Mouse (Mus musculus) forebrain, embryonic 13.5 days (tissue): ENCODE results near the gene Pwwp2a. TPM values are rescaled to one million over a fixed set of nuclear protein-coding genes. Genes with fewer than 3 reads are reported as not detected.
A peak's percentile ranks its signal among the peaks of the same experiment; 100 is the strongest.

ENCODE experiments used
- ATAC-seq: fragments of 200-750 bp; cut with Nextera tagmentation; 2 replicates; pipeline ENCODE4 v1.8.0; 2017
- H3K27ac ChIP-seq: fragments of 300-500 bp; sonication (generic); 2 replicates; pipeline ENCODE4 v1.5.1; 2015; ENCODE audit warnings: inconsistent platforms, mild to moderate bottlenecking, moderate library complexity
- H3K27me3 ChIP-seq: fragments of 300-500 bp; sonication (generic); 2 replicates; pipeline ENCODE4 v1.6.1; 2015; ENCODE audit warnings: mild to moderate bottlenecking, inconsistent platforms
- H3K36me3 ChIP-seq: fragments of 300-500 bp; sonication (generic); 2 replicates; pipeline ENCODE4 v1.6.1; 2015; ENCODE audit warnings: mild to moderate bottlenecking, inconsistent platforms; ENCODE audit not compliant: poor library complexity, severe bottlenecking
- H3K4me1 ChIP-seq: fragments of 300-500 bp; sonication (generic); 2 replicates; pipeline ENCODE4 v1.6.1; 2015; ENCODE audit warnings: inconsistent platforms
- H3K4me2 ChIP-seq: fragments of 300-500 bp; sonication (generic); 2 replicates; pipeline ENCODE4 v1.6.1; 2015; ENCODE audit warnings: inconsistent platforms, mild to moderate bottlenecking, moderate library complexity
- H3K4me3 ChIP-seq: fragments of 300-500 bp; sonication (generic); 2 replicates; pipeline ENCODE4 v1.5.1; 2015; ENCODE audit warnings: mild to moderate bottlenecking, inconsistent platforms
- H3K9ac ChIP-seq: fragments of 300-500 bp; sonication (generic); 2 replicates; pipeline ENCODE4 v1.6.1; 2015; ENCODE audit warnings: mild to moderate bottlenecking, inconsistent platforms
- H3K9me3 ChIP-seq: fragments of 300-500 bp; sonication (generic); replicated peaks from 2 replicates; pipeline ENCODE4 v1.6.1; 2016; ENCODE audit warnings: inconsistent platforms
- WGBS: fragments of 180-500 bp; shearing (Covaris S2); methylation state at CpG from one replicate; pipeline ENCODE4 v1.1.7; 2015; 5-methylcytosine and 5-hydroxymethylcytosine counted together
- polyA plus RNA-seq: library from polyadenylated mRNA; unstranded; fragments of >200 nt; fragmentation: Nextera tagmentation; extraction: Ambion mirVana; gene quantifications from 2 replicates; pipeline ENCODE4 v1.2.1, GENCODE M21; 2015

Pwwp2a gene
- polyA plus RNA-seq, 1 experiment from 2014 or later: 28.4 TPM

GRCm38 (mm10) chr11:43667038-43667745 lies 14.6 kb upstream of the Pwwp2a start:
- H3K4me2 ChIP-seq: no peak overlapping the region
- no peaks in the 10 kb centered on the region for H3K9me3 ChIP-seq
- WGBS: 43% methylated on average over 19 of the region's 19 CpGs
- H3K27ac ChIP-seq: no peak overlapping the region; the same call in 1 of the 2 replicates
- no peak overlapping the region for H3K4me3 ChIP-seq
- H3K27me3 ChIP-seq: no peaks in the 10 kb centered on the region
- 0 out of 2 replicates have a peak, but pooled peaks cover 4% of the 10 kb centered on the region for H3K4me1 ChIP-seq
- H3K36me3 ChIP-seq: no peaks in the 10 kb centered on the region
- peak; percentile 59; the same call in 1 of the 2 replicates for ATAC-seq
- no peak overlapping the region for H3K9ac ChIP-seq

GRCm38 (mm10) chr11:43682415-43683217 lies 818 bp downstream of the Pwwp2a start:
- H3K27ac ChIP-seq: peak overlapping the region; percentile 95
- no peaks in the 10 kb centered on the region for H3K9me3 ChIP-seq
- peak overlapping the region; percentile 68 for H3K4me2 ChIP-seq
- peak overlapping the region; percentile 88 for H3K4me3 ChIP-seq
- H3K9ac ChIP-seq: peak overlapping the region; percentile 98
- H3K36me3 ChIP-seq: peaks cover 5% of the 10 kb centered on the region; the same call in 1 of the 2 replicates
- WGBS: 1% methylated on average over 61 of the region's 72 CpGs
- H3K4me1 ChIP-seq: peaks cover 32% of the 10 kb centered on the region
- no peaks in the 10 kb centered on the region for H3K27me3 ChIP-seq
- peak; percentile 16 for ATAC-seq

GRCm38 (mm10) chr11:43688850-43689249 lies 7.1 kb downstream of the Pwwp2a start:
- Histone ChIP-seq H3K27ac (no peak overlapping the region), H3K27me3 (no peaks in the 10 kb centered on the region), H3K36me3 (peaks cover 54% of the 10 kb centered on the region), H3K4me3 (no peak overlapping the region), H3K4me2 (no peak overlapping the region), H3K9ac (no peak overlapping the region), H3K4me1 (peaks cover 16% of the 10 kb centered on the region), H3K9me3 (no peaks in the 10 kb centered on the region)
- 94% methylated on average over 1 of the region's 1 CpGs for WGBS
- ATAC-seq: no peak

- no peak overlapping the region for H3K27ac ChIP-seq
- WGBS: 86% methylated on average over 4 of the region's 4 CpGs
- H3K36me3 ChIP-seq: peaks cover 54% of the 10 kb centered on the region
Measured at GRCm38 (mm10) chr11:43696623-43697022, 14.8 kb downstream of the Pwwp2a start.

GRCm38 (mm10) chr11:43698621-43699020 lies 16.8 kb downstream of the Pwwp2a start:
- Histone ChIP-seq H3K4me1 (no peaks in the 10 kb centered on the region), H3K4me3 (no peak overlapping the region), H3K27ac (no peak overlapping the region), H3K36me3 (peaks cover 40% of the 10 kb centered on the region), H3K4me2 (no peak overlapping the region), H3K9ac (no peak overlapping the region), H3K27me3 (no peaks in the 10 kb centered on the region), H3K9me3 (no peaks in the 10 kb centered on the region)
- ATAC-seq: no peak
- 88% methylated on average over 5 of the region's 5 CpGs for WGBS

More at GRCm38 (mm10) chr11:43696623-43697022, 14.8 kb downstream of the Pwwp2a start:
- no peak overlapping the region for H3K4me3 ChIP-seq
- no peaks in the 10 kb centered on the region for H3K4me1 ChIP-seq
- ATAC-seq: no peak
- H3K9me3 ChIP-seq: no peaks in the 10 kb centered on the region
- no peak overlapping the region for H3K4me2 ChIP-seq
- H3K27me3 ChIP-seq: no peaks in the 10 kb centered on the region
- no peak overlapping the region for H3K9ac ChIP-seq

- Histone ChIP-seq H3K27ac (no peak overlapping the region), H3K36me3 (peaks cover 43% of the 10 kb centered on the region), H3K4me3 (no peak overlapping the region), H3K9me3 (no peaks in the 10 kb centered on the region), H3K27me3 (no peaks in the 10 kb centered on the region), H3K4me2 (no peak overlapping the region), H3K9ac (no peak overlapping the region), H3K4me1 (no peaks in the 10 kb centered on the region)
- 95% methylated on average over 3 of the region's 3 CpGs for WGBS
- ATAC-seq: no peak
Measured at GRCm38 (mm10) chr11:43700291-43700690, 18.5 kb downstream of the Pwwp2a start.

GRCm38 (mm10) chr11:43703552-43703951 lies 21.8 kb downstream of the Pwwp2a start:
- Histone ChIP-seq H3K9ac (no peak overlapping the region), H3K9me3 (no peaks in the 10 kb centered on the region), H3K4me3 (no peak overlapping the region), H3K4me2 (no peak overlapping the region), H3K4me1 (no peaks in the 10 kb centered on the region), H3K36me3 (peaks cover 42% of the 10 kb centered on the region), H3K27ac (no peak overlapping the region), H3K27me3 (no peaks in the 10 kb centered on the region)
- ATAC-seq: no peak
- 73% methylated on average over 1 of the region's 1 CpGs for WGBS

- H3K4me1 ChIP-seq: no peaks in the 10 kb centered on the region
- H3K36me3 ChIP-seq: peaks cover 42% of the 10 kb centered on the region
- H3K9ac ChIP-seq: no peak overlapping the region
- H3K4me2 ChIP-seq: no peak overlapping the region
- no peaks in the 10 kb centered on the region for H3K9me3 ChIP-seq
- ATAC-seq: no peak
- H3K27me3 ChIP-seq: no peaks in the 10 kb centered on the region
- 92% methylated on average over 10 of the region's 10 CpGs for WGBS
- H3K27ac ChIP-seq: no peak overlapping the region
- no peak overlapping the region for H3K4me3 ChIP-seq
Measured at GRCm38 (mm10) chr11:43705751-43706150, 24.0 kb downstream of the Pwwp2a start.

GRCm38 (mm10) chr11:43708409-43708808 lies 26.6 kb downstream of the Pwwp2a start:
- H3K27me3 ChIP-seq: no peaks in the 10 kb centered on the region
- no peaks in the 10 kb centered on the region for H3K9me3 ChIP-seq
- H3K4me3 ChIP-seq: no peak overlapping the region
- no peak overlapping the region for H3K27ac ChIP-seq
- 95% methylated on average over 2 of the region's 2 CpGs for WGBS
- no peak overlapping the region for H3K9ac ChIP-seq
- H3K4me1 ChIP-seq: no peaks in the 10 kb centered on the region
- peaks cover 32% of the 10 kb centered on the region for H3K36me3 ChIP-seq
- no peak overlapping the region for H3K4me2 ChIP-seq
- ATAC-seq: no peak

- no peaks in the 10 kb centered on the region for H3K27me3 ChIP-seq
- 94% methylated on average over 4 of the region's 4 CpGs for WGBS
- no peak overlapping the region for H3K9ac ChIP-seq
- no peaks in the 10 kb centered on the region for H3K9me3 ChIP-seq
- H3K4me3 ChIP-seq: no peak overlapping the region
- no peaks in the 10 kb centered on the region for H3K4me1 ChIP-seq
- no peak for ATAC-seq
- peaks cover 23% of the 10 kb centered on the region for H3K36me3 ChIP-seq
- H3K4me2 ChIP-seq: no peak overlapping the region
- H3K27ac ChIP-seq: no peak overlapping the region
Measured at GRCm38 (mm10) chr11:43712178-43712577, 30.4 kb downstream of the Pwwp2a start.

GRCm38 (mm10) chr11:43723411-43723810 lies 41.6 kb downstream of the Pwwp2a start:
- Histone ChIP-seq H3K9ac (no peak overlapping the region), H3K4me1 (no peaks in the 10 kb centered on the region), H3K27me3 (no peaks in the 10 kb centered on the region), H3K4me3 (no peak overlapping the region), H3K4me2 (no peak overlapping the region), H3K36me3 (peaks cover 31% of the 10 kb centered on the region), H3K27ac (no peak overlapping the region), H3K9me3 (no peaks in the 10 kb centered on the region)
- WGBS: 90% methylated on average over 3 of the region's 3 CpGs
- no peak for ATAC-seq

- Histone ChIP-seq H3K27me3 (no peaks in the 10 kb centered on the region), H3K9me3 (no peaks in the 10 kb centered on the region), H3K9ac (no peak overlapping the region), H3K4me1 (no peaks in the 10 kb centered on the region), H3K4me3 (no peak overlapping the region), H3K27ac (no peak overlapping the region), H3K4me2 (no peak overlapping the region), H3K36me3 (peaks cover 47% of the 10 kb centered on the region)
- ATAC-seq: no peak
- WGBS: 90% methylated on average over 7 of the region's 7 CpGs
Measured at GRCm38 (mm10) chr11:43727796-43728195, 46.0 kb downstream of the Pwwp2a start.
